ENCODE assay signal across 28 mouse cellular contexts in the genomic region with DNA sequence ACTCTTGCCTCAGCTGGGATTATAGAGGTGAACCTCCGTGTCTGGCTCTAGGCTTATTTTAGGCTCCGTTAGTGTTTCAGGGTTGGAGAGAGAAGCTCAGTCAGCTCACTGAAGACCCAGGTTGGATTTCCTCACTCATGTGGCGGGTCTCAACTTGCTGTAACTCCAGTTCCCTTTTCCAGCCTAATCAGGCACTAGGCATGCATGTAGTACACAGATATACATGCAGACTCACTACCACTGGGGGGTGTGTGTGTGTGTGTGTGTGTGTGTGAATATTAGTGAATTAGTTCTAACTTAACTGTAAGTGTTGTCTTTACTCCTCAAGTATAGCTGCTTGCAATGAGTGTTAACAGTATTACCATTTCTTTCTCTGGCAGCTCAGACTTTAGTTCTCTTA.
DNase-seq lines count a peak whose midpoint lies in the region; ATAC-seq and TF ChIP-seq lines count a peak whose summit lies in the region.
"Had no signal": no experiment of that assay in that cellular context is flagged by ENCODE, and none has a peak within 500 bp of the region (broad histone marks: within the 10 kb centered on the region; RNA-seq: fewer than 3 reads in every experiment).

No protein-coding gene starts in this region.

- no peak for ATAC-seq in limb, embryonic 14.5 days (ENCODE audit: low FRiP score, low read depth)
- ATAC-seq: forebrain, embryonic 14.5 days; inflammation-experienced regulatory T-cells, adult 6 months; midbrain, embryonic 13.5 days had no signal

- H3K9ac ChIP-seq in limb, embryonic 14.5 days (ENCODE audit: low read depth, low read length, severe bottlenecking) = no peak overlapping the region
- H3K9ac ChIP-seq: hindbrain, embryonic 15.5 days; liver, embryonic 15.5 days; lung, embryonic 14.5 days; midbrain, embryonic 13.5 days; stomach, embryonic 15.5 days had no signal

- TF ChIP-seq POLR2A in limb, embryonic 14.5 days (IDR thresholded peaks at IDR 0.05; ENCODE audit: borderline replicate concordance, extremely low read depth, insufficient read depth, insufficient read length) = no peak

- no peak overlapping the region for H3K4me2 ChIP-seq in limb, embryonic 14.5 days (replicated peaks; ENCODE audit: low read depth, low read length, severe bottlenecking)
- H3K4me2 ChIP-seq: hindbrain, embryonic 15.5 days; liver, embryonic 15.5 days; lung, embryonic 14.5 days; midbrain, embryonic 13.5 days; stomach, embryonic 15.5 days had no signal

- WGBS in limb, embryonic 14.5 days = 80% methylated on average over 3 of the region's 3 CpGs

- intact Hi-C loops in gastrocnemius, postnatal 14 days (cut with DNase I; ENCODE audit: low total_unique reads) = no loop called here

- TF ChIP-seq CTCF in E14TG2a.4 (conservative IDR thresholded peaks at IDR 0.05; ENCODE audit: low read length) = no peak

- DNase-seq in 416B (ENCODE audit: low read depth) (peak; percentile 45), MEL-GATA-1-ER (ENCODE audit: extremely low read depth, low read depth) (peak; percentile 50)
- DNase-seq in limb, embryonic 14.5 days (ENCODE audit: low spot score) = no peak
- DNase-seq in spleen, adult 18-20 months = no peak
- DNase-seq in urinary bladder, postnatal 4 days (ENCODE audit: low spot score in 2 of 2) = no peak
- DNase-seq in gastrocnemius, postnatal 14 days = no peak
- DNase-seq: adrenal gland, postnatal 14 days; cerebellum, adult 18-20 months; cerebellum, postnatal 10 days; heart, postnatal 14 days; kidney, adult 8-10 months; kidney, postnatal 4 days; left cerebral cortex, postnatal 4 days; lung, embryonic 14.5 days; lung, postnatal 36 days; retina, postnatal 1 day; right cerebral cortex, postnatal 14 days; thymus, postnatal 14 days had no signal

- no peaks in the 10 kb centered on the region for H3K27me3 ChIP-seq in E14TG2a.4 (ENCODE audit: insufficient read depth, low read length)
- H3K27me3 ChIP-seq in limb, embryonic 14.5 days (ENCODE audit: control insufficient read depth, insufficient read depth, low read length) = no peaks in the 10 kb centered on the region
- H3K27me3 ChIP-seq: CH12.LX; hindbrain, embryonic 15.5 days; liver, embryonic 15.5 days; midbrain, embryonic 13.5 days; stomach, embryonic 15.5 days had no signal

- H3K4me1 ChIP-seq in E14TG2a.4 (replicated peaks; ENCODE audit: low read depth, low read length) = peaks cover 4% of the 10 kb centered on the region; the same call in 1 of the 2 replicates
- H3K4me1 ChIP-seq in limb, embryonic 14.5 days (ENCODE audit: control insufficient read depth, insufficient read depth, low read length) = peaks cover 24% of the 10 kb centered on the region
- H3K4me1 ChIP-seq: hindbrain, embryonic 15.5 days; liver, embryonic 15.5 days; midbrain, embryonic 13.5 days; stomach, embryonic 15.5 days had no signal

- H3K4me3 ChIP-seq in E14TG2a.4 (replicated peaks; ENCODE audit: low read length) = peak overlapping the region; percentile 37; the same call in 1 of the 2 replicates
- no peak overlapping the region for H3K4me3 ChIP-seq in limb, embryonic 14.5 days (replicated peaks; ENCODE audit: low read length)
- H3K4me3 ChIP-seq: hindbrain, embryonic 10.5 days; hindbrain, embryonic 15.5 days; liver, embryonic 15.5 days; midbrain, embryonic 13.5 days; stomach, embryonic 15.5 days had no signal

- H3K27ac ChIP-seq in limb, embryonic 14.5 days (replicated peaks; ENCODE audit: low read depth, low read length) = peak overlapping the region; percentile 26; the same call in 1 of the 2 replicates
- H3K27ac ChIP-seq: hindbrain, embryonic 10.5 days; hindbrain, embryonic 15.5 days; kidney, postnatal 0 days; liver, embryonic 15.5 days; midbrain, embryonic 13.5 days; stomach, embryonic 15.5 days had no signal

- peaks cover 8% of the 10 kb centered on the region for H3K36me3 ChIP-seq in E14TG2a.4 (ENCODE audit: insufficient read depth, low read length)
- H3K36me3 ChIP-seq in limb, embryonic 14.5 days (ENCODE audit: control insufficient read depth, insufficient read depth, low read length) = no peaks in the 10 kb centered on the region
- H3K36me3 ChIP-seq: hindbrain, embryonic 15.5 days; liver, embryonic 15.5 days; midbrain, embryonic 13.5 days; stomach, embryonic 15.5 days had no signal

- H3K9me3 ChIP-seq in E14TG2a.4 (ENCODE audit: low read length) = no peaks in the 10 kb centered on the region
- H3K9me3 ChIP-seq in limb, embryonic 14.5 days (ENCODE audit: control insufficient read depth, low read length) = no peaks in the 10 kb centered on the region
- H3K9me3 ChIP-seq: hindbrain, embryonic 10.5 days; hindbrain, embryonic 15.5 days; liver, embryonic 15.5 days; midbrain, embryonic 13.5 days; stomach, embryonic 15.5 days had no signal

Comparison
In these comparisons a context has a peak if more than half of its experiments do, and no peak if none do; other contexts are left out.
1. DNase-seq: peak in 416B (single experiment) and MEL-GATA-1-ER (single experiment); none in limb, embryonic 14.5 days (single experiment), spleen, adult 18-20 months (0 of 2), urinary bladder, postnatal 4 days (0 of 2) and gastrocnemius, postnatal 14 days (single experiment).